Mouse (Mus musculus) thymus, postnatal 25 days (tissue): ENCODE data around the gene Pde6g.
"Not testable (repeated sequence)": the region's sequence is repeated elsewhere in the genome, so short reads cannot be mapped to it uniquely, and the experiment has no call there.

ENCODE experiments used
- DNase-seq: peaks from one replicate; pipeline ENCODE4 v3.0.0; 2022

Gene Pde6g

DNA sequence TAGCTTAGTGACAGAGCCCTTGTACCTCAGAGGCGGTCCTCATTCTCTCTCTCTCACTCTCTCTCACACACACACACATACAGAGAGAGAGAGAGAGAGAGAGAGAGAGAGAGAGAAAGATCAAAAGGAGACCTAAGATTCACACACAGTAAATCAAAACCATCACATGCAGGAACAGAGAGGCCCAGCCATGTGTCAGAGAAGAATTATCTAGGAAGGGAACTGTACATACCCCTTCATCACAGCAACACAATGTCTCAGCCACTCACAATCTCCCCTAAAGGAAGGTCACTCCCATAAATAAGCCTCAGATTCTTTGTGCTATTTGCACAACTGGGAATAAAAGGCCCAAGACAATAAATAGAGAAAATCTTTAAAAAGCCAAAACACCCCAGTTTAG, 34.7 kb downstream of the Pde6g start:
- DNase-seq = no peak

GRCm38 (mm10) chr11:120417852-120418251, 35.4 kb downstream of the Pde6g start:
- DNase-seq = no peak

- not testable (repeated sequence) for DNase-seq
These were observed 39.7 kb downstream of the Pde6g start for GRCm38 (mm10) chr11:120413621-120414020.

- DNase-seq = no peak
These were observed 46.9 kb downstream of the Pde6g start for GRCm38 (mm10) chr11:120406445-120406844.

DNA sequence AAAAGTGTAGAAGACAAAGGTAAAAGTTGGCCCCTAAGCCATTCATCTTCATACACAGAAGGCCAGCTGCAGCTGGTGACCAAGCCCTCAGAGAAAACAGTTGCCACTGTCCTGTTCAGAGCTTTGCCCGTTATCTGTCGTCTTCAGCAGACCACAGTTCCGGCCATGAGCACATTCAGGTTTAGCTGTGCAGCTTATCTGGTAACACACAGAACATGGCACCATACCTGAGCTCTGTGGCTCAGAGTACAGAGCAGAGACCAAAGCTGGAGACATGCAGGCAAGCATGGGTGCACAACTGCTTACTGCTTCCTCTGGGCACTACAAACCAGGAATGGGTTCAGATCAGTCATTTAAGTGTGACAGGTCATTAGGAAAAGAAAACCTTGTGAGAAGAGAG, 47.4 kb downstream of the Pde6g start:
- DNase-seq = no peak

GRCm38 (mm10) chr11:120404814-120405213, 48.5 kb downstream of the Pde6g start:
- no peak for DNase-seq

DNA sequence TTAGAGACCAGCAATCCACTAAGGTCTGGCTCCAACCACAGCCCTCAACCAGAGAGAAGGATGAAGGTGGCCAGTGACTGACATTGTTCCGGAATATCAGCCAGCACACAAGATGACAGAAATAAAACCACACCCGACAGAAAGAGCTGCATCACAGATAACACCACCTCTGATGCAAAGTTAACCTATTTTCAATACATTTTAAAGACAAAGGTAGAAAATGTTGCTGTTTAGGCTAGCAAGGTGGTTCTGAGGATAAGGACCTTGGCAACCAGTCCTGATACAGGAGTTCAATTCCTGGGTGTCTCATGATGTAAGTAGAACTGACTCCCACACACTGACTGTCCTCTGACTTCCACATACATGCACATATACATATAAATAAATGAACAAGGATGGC, 54.0 kb downstream of the Pde6g start:
- no peak for DNase-seq
